Mouse (Mus musculus) G1E-ER4 (cell line): ENCODE results near the gene Smad6. TPM values are rescaled to one million over a fixed set of nuclear protein-coding genes. Genes with fewer than 3 reads are reported as not detected.

Source experiments
- GATA1 ChIP-seq: IDR thresholded peaks from one replicate; pipeline ENCODE4 v1.8.0; 2012; ENCODE audit warnings: low read length, inconsistent platforms
- polyA plus RNA-seq: library from polyadenylated mRNA; stranded (reverse); fragments of >175 nt; gene quantifications from 2 replicates; pipeline ENCODE4 v1.2.3, GENCODE M21; 2012

Gene Smad6
- polyA plus RNA-seq, 1 experiment = 14.2 TPM

GRCm38 (mm10) chr9:64002981-64003380 lies 18.9 kb downstream of the Smad6 start:
- TF ChIP-seq GATA1 = no peak

DNA sequence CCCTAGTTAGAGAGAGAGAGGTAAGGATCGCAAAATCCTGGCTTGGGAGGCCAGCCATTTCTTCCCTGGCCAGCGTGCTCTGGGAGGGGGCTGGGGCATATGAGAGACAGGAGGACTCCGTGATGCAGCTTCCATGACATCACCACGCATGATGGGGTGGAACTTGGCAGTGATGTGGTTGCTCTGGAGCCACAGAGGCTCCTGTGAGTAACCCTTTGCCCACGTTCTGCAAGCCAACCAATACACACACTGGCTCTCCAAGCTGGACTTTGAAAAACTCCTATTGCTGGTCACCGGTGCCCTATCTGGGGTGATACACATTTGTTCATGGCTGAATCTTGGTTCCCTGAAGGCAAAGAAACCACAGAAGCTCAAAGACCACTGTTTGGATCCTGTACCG lies 20.8 kb downstream of the Smad6 start:
- TF ChIP-seq GATA1 = no peak

DNA sequence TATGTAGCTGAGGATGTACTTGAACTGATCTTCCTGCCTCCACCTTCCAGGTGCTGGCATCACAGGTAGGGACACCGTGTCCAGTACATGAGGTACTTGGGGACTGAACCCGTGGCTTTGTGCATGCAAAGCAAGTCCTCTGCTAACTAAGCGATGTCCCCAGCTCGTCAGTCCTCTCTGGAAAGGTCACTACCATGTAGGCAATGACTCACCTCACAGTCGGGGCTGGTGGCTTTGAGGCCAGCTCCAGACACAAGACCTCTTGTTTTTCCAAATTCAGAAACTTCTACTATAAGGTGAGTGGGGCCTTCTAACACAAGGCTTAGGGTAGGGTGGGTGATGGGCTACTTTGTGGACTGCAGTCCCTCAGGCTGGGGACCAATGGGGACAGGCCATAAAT lies 21.8 kb downstream of the Smad6 start:
- no peak for TF ChIP-seq GATA1

GRCm38 (mm10) chr9:63999194-63999593 lies 22.7 kb downstream of the Smad6 start:
- TF ChIP-seq GATA1 = no peak

GRCm38 (mm10) chr9:63998026-63998425 lies 23.8 kb downstream of the Smad6 start:
- no peak for TF ChIP-seq GATA1

DNA sequence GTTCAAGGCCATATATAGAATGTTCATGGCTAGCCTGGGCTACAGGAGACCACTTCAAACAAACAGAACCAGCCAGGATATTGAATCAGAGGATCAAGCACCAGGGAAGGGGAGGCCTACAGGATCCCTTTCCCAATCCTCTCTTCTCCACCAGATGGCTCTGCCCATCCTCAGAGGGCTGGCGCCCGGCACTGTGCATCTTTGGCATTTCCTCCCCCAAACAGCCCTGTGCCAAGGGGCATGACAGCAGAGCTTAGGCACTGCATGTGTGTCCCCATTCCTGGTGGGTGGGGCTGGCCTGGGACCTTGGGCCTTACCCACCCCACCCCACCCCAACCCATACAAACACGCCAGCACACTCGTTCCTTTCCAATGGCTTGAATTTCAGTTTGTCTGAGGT lies 24.4 kb downstream of the Smad6 start:
- no peak for TF ChIP-seq GATA1

- TF ChIP-seq GATA1 = no peak
Measured at GRCm38 (mm10) chr9:63993256-63993655, 28.6 kb downstream of the Smad6 start.

GRCm38 (mm10) chr9:63992761-63993160 lies 29.1 kb downstream of the Smad6 start:
- no peak for TF ChIP-seq GATA1

DNA sequence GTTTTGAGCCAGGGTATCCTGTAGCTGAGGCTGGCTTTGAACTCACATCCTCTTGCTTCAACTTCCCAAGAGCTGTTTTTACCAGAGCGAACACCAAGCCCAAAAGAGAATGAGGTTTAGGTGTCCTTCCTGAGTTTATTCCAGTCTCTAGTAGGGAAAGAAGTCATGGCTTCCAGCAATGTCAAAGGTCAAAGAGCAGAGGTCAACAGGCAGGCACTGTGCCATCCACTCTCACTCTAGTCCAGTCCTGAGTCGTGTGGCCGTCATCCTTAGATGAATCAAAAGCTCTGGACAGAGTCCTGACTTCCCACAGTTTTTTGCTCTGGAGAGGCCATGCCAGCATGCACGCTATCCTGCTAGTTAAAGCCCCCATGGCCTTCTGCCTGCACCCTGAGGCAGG lies 30.7 kb downstream of the Smad6 start:
- no peak for TF ChIP-seq GATA1

DNA sequence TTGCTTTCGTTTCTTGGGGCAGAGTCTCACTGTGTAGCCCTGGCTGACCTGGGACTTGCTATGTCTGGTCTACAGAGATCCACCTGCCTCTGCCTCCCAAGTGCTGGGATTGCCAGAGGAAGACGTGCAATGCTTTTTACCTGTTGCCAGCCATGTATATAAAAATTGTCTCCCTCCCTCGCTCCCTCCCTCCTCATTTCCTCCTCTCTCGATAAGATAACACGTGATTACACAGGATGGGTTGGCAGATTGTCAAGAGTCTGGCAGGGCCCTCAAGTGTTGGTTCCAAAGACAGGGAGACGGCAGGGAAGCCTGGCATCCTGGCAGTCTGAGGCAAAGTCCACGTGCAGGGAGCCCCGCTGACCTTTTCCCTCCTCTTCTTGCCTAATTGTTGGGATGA lies 32.2 kb downstream of the Smad6 start:
- TF ChIP-seq GATA1 = no peak

DNA sequence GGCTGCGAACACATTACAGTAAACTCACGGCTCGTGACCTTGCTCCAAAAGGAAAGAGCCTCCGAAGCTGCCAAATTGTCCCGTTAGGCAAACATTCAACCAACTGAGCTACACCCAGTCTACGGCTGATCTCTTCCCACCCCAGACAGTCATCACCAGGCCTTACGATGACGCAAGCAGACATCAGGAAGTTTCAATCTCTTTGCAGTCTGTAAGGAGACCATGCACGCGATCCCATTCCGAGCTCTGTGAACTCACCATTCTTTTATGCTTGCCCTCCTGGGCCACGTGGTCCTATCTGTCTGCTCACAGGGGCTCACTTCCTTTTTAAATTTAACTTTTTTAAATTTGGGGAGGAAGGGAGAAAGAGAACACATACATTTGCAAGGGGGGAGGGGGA lies 32.6 kb downstream of the Smad6 start:
- TF ChIP-seq GATA1 = no peak

DNA sequence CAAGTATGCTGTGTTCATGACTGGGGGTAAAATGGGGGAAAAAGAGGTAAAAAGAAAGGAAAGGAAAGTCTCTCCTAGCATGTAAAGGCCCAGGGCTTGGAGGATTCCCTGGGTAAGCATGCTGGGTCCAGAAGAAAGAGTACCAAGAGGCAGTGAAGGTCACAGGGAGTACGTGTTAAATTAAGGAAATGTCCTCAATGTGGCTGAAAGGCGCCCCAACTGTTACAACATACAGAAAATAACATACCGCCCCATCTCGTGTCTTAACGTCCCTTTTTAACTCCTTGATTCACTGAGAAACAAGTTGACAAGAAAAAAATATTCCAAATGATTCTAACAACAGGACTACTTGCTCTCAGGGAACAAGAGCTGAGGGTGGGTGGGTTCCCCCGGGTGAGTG lies 36.7 kb downstream of the Smad6 start:
- TF ChIP-seq GATA1 = no peak

DNA sequence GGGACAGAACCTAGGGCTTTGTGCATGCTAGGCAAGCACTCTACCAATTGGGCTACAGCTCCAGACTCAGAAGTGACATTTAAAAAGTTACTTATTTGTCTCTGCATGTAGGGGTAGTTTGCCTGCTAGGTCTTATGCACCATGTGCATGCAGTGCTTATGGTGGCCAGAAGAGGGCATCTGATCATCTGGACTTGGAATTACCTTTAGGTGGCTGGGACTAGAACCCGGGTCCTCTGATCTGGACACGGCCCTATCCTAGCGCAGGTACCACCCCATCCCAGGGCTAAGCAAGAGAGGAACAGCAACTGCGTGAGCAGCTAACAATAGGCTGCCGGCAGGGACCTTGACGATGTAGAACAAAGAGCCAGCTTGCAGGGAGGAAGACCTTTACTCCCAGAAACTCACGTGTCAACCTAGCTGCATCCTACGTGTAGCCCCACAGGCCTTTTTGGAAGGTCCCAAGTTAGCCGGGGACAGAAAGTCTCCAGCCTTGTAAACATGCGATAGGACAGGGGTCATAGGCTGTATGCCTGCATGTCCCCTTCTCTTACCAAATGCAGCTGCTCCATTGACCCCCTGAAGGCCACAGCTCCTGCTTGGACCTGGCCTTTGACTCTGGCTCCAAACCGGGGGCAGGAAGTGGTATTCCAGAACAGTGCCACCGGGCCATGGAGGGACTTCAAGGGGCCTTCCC lies 38.8 kb downstream of the Smad6 start:
- TF ChIP-seq GATA1 = no peak

GRCm38 (mm10) chr9:63981912-63982311 lies 39.9 kb downstream of the Smad6 start:
- TF ChIP-seq GATA1 = no peak

DNA sequence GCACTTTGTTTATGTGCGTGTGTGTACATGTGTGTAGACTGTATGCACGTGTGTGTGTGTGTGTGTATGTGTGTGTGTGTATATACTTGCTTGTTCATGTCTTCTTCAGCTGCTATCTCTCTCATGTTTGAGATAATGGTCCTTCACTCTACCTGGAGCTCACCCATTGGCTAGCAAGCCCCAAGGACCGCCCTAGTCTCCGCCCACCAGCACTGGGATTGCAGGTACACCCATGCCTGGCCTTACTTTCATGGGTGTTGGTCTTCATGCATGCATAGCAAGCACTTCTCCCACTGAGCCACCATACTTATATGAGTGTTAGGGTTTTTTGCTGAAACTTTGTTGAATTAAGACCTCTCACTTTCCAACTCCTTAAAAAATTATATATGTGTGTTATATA lies 40.5 kb downstream of the Smad6 start:
- no peak for TF ChIP-seq GATA1

DNA sequence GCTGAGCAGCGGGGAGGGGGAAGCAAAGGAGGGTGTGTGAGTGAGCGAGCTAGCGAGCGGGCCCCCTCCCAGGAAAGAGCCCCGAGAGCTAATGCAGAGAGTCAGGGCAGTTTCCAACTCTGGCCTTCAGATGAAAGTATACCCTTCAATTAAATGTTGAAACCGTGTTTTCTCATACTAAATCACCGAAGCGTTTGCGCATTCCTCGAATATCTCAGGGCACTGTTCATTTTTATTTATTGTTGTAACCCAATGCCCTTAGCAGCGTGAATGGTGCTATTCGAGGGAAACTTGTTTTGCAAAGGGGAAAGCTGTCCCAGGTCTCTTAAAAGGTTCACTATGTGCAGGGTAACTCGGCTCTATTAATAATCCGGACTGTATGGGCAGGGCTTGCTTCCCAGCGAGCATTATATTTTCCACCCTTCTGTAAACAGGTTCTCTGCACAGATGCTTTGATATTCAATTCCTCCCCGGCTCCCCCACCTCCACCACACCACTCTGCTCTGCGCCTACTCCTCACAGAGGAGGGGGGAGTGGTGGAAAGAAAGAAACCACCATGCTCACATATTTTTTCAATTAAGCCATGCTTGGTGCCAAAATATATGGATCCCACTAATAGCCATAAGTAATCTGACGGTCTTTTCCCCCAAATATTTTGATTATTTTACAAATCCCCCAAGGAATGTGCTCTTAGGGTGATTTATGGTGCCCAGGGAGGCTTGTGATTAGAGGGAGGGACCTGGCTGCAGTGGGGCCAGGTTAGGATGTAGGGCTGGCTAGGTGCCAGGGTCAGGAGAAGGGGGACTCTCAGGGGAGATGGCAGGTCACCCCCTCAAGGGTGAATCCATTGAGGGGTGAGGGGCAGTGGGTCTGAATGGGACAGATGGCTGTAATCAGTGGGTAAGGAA lies 41.4 kb downstream of the Smad6 start:
- TF ChIP-seq GATA1 = no peak

DNA sequence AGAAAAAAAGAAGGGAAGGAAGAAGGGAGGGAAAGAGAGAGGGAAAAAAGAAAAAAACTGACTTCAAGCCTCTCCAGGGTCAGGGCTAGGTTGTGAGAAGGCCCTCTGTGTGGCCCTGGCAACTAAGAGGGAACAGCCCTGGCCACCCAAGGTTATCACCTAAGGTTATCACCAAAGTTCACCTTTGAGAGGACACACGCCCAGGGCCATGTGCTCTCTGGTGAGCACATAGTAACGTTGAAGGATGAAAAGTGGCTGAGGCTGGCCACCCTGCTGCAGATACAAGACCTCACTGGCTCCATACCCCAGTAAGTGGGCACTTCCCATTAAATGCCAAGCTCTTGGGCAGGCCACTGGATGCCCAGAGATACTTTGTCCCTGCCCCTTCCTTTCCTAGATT lies 42.6 kb downstream of the Smad6 start:
- no peak for TF ChIP-seq GATA1
